Mouse (Mus musculus) mouse trophoblast stem cell (cell line): ENCODE data around the gene Ube2cbp.

ENCODE experiments used
- in situ Hi-C, 2 experiments: fragments of 300-500 bp; cut with MseI, MboI; formaldehyde crosslinking; loops; 2 replicates in 1 of 2; 3 replicates in 1 of 2; pipeline ENCODE4 v1.15.1; 2025

Gene Ube2cbp

DNA sequence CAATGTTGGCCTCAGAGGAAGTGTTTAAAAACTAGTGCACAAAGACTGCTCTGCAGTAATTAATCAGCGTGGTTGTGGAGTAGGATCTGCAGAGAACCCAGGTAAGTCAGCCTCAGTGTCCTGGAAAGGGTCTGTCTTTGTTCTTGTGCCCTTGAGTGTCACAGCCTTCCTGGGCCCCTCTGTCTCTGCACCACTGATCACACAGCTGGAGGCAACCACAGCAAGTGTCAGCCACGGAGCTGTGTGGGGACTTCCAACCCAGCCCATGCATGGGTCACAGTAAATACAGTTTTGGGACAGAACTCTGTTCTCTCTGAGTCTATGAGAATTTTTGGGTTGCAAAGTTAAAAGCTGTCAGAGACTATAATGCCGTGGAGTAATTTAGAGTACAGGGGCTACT, 137.4 kb downstream of the Ube2cbp start:
- in situ Hi-C loops: no loop called here

- in situ Hi-C loops: no loop called here
These were observed 140.0 kb downstream of the Ube2cbp start for GRCm38 (mm10) chr9:86324772-86325171.

DNA sequence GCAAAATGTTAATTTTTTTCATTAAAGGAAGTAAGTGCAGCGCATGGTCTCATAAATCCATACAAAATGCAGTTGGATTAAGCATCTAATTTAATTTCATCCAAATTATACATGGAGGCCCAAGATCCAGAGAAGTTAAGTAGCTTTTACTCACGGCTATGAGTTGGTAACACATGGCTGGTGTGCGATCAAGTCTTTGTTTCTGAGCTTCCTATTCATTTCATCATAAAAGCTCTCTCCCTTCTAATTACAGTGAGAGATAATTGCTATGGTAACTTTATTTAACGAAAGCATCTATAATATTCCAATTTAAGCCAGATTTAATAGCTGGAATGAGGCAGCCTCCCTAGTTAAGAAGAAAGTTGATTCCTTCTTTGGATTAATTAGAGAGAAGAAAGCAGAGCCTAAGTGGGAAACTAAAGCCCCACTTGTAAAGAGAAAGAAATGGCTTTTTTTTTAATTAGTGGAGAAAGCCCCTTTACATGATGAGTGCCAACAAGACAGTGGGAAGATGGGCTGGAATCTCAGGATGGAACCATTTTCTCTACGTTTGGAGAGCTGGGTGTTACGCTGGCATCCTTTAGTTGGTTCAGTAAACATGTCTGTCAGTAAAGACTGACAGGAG, 145.1 kb downstream of the Ube2cbp start:
- in situ Hi-C loops: no loop called here

GRCm38 (mm10) chr9:86315700-86316099, 149.1 kb downstream of the Ube2cbp start:
- in situ Hi-C loops: no loop called here

GRCm38 (mm10) chr9:86308616-86309015, 156.1 kb downstream of the Ube2cbp start:
- in situ Hi-C loops: no loop called here

DNA sequence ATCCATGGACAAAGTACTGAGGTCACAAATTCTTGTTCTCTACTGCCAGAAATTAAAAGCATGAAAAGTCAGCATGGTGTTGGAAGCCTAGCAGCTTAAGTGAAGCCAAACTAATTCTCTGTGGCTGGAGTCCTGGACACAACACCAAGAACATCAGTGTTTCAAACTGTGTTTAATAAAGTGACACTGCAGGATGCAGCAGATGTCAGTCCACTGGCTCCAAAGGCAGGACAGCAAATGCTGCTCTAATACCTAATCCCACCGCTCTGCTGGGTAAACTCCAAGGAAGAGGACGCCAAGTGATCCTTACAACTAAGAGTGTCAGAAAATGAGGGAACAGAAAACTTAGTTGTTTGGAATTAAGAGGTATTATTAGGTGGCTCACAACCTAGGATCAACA, 158.2 kb downstream of the Ube2cbp start:
- in situ Hi-C loops: no loop called here

DNA sequence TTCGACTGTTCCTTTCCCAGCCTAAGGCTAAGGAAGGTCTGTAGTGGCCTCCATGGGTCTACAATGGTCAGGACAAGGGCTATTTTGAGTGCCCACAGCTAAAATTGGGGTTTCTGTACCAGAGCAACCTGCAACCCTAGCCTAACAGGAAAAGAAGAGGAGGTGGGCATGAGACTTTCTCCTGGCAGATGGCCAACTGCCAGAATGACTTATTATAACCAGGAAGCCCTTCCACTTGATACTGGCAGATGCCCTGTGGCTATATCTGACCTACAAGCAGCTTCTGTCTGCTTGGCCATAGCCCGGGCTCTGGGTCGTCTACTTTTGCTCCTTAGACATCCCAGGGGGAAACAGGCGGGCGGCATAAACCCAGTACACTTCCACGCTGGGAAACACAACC, 163.3 kb downstream of the Ube2cbp start:
- in situ Hi-C loops: no loop called here

- in situ Hi-C loops: no loop called here
These were observed 166.2 kb downstream of the Ube2cbp start for GRCm38 (mm10) chr9:86298596-86298995.

- in situ Hi-C loops: no loop called here
These were observed 166.6 kb downstream of the Ube2cbp start for GRCm38 (mm10) chr9:86298131-86298530.

GRCm38 (mm10) chr9:86296683-86297638, 167.8 kb downstream of the Ube2cbp start:
- in situ Hi-C loops: no loop called here

- in situ Hi-C loops: no loop called here
These were observed 177.2 kb downstream of the Ube2cbp start for GRCm38 (mm10) chr9:86287570-86287954.

DNA sequence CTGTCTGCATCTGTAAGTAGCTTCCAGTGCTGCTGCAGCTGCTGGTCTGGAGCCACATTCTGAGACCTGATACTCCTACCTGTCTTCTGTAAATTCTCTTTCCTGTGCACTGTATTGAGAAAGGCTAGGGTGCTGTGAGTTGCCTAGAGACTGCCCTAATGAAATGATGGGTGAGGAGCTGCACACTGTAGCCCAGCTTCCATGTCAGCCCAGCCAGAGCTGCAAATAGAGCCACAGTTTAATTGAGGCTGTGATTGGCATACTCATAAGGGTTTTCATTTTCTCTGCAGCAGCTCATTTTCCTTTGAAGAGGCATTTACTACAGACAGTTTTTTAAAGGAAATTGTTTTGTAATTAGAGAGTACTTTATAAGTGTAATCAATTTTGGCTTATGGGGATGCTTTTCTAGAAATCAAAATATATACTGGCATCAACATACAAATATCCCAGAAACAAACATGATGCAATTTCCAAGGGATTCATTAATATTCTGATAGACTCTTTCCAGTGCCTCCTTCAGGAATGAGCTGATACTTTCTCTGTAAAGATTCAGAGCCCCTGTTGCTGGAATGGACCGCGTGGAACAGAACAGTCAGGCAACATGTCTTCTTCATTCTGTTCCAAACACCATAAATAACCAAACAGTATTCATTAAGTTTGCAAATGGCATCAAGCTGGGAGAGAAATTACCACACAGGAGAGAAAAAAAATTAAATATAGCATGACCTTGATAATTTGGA, 177.8 kb downstream of the Ube2cbp start:
- in situ Hi-C loops: no loop called here

GRCm38 (mm10) chr9:86282555-86282954, 182.2 kb downstream of the Ube2cbp start:
- in situ Hi-C loops: no loop called here

- in situ Hi-C loops: no loop called here
These were observed 183.6 kb downstream of the Ube2cbp start for GRCm38 (mm10) chr9:86281147-86281467.

- in situ Hi-C loops: no loop called here
These were observed 184.1 kb downstream of the Ube2cbp start for GRCm38 (mm10) chr9:86280461-86281146.

GRCm38 (mm10) chr9:86269541-86269940, 195.2 kb downstream of the Ube2cbp start:
- in situ Hi-C loops: no loop called here

DNA sequence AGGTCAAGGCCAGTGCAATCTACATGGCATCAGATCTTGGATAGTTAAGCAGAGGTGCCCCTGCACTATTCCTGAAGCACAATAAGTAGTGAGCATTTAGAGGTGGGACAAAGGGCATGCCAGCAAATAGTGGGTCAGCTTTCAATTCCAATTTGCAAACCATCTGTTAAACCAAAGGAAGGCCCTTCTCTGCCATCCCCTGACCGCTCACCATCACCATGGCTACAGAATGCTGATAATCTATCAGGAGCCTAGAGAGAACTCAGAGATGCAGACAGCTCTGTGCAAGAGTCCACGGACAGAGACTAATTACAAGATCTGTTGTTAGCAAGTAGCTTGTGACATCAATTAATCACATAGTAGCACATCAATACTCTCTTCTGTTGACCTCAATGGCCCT, 198.1 kb downstream of the Ube2cbp start:
- in situ Hi-C loops: no loop called here
